9 mouse cellular contexts compared by ENCODE assay signal in the genomic region with DNA sequence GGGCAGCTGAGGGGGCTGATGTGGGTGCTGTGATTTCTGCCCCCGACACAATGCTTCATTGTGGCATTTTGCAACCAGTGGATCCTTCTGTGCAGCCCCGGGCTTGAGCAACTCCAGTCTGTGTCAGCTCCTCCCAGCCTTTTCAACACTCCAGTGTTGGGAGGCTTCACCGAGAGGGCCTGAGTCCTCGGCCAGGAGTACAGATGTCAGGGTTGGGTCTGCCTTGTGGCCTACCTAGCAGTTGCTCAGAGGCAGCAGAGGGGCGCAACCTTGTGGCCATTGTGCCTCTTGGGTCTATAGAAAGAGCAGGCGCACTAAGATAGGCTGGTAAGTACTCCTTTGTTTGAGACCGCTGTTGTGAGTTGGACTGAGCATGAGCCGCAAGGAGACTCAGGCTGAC. TPM values are rescaled to one million over a fixed set of nuclear protein-coding genes. Genes with fewer than 3 reads are reported as not detected.
DNase-seq lines count a peak whose midpoint lies in the region; ATAC-seq lines count a peak whose summit lies in the region.
"Had no signal": no experiment of that assay in that cellular context is flagged by ENCODE, and none has a peak within 500 bp of the region (broad histone marks: within the 10 kb centered on the region; RNA-seq: fewer than 3 reads in every experiment).

No protein-coding gene starts in this region.

- ATAC-seq in granulocyte monocyte progenitor cell, adult 5-6 weeks (replicated peaks; ENCODE audit: poor library complexity, severe bottlenecking): peak; percentile 43

- DNase-seq in adrenal gland, adult 8-10 months: peak; percentile 28
- DNase-seq in adrenal gland, adult 18-20 months (ENCODE audit: low spot score in 2 of 2): no peak
- peak; percentile 35 for DNase-seq in 3T3-L1 (ENCODE audit: low read depth, low spot score)
- DNase-seq in lung, postnatal 14 days: peak; percentile 40
- no peak for DNase-seq in right cerebral cortex, postnatal 25 days
- DNase-seq in urinary bladder, postnatal 14 days (ENCODE audit: low spot score): no peak
- no peak for DNase-seq in right cerebral cortex, postnatal 36 days (ENCODE audit: low spot score in 2 of 2)

RNA-seq across cellular contexts. Expression of a gene that starts 1.5 kb away (rescaled TPM):
- 10 to 100 TPM; 13.1 to 15.1 (median 14.0) TPM for total RNA-seq in adrenal gland, adult 8-10 months (2022)
- 10 to 100 TPM in 1 of 2 experiments, 1 to 10 TPM in 1; 8.9 to 14.8 TPM for total RNA-seq in adrenal gland, adult 18-20 months (2021)
- 6.5 and 6.6 TPM in 2 replicates for total RNA-seq in granulocyte monocyte progenitor cell, adult 5-6 weeks (2014; fragmentation: Nextera tagmentation)
- total RNA-seq in granulocyte monocyte progenitor cell, adult 5-6 weeks (2017): 14.6 and 16.7 TPM in 2 replicates

RNA-seq across cellular contexts. Expression of a gene that starts 15.5 kb away (rescaled TPM):
- 100 to 1,000 TPM; 191 to 202 (median 194) TPM for total RNA-seq in adrenal gland, adult 8-10 months (2022)
- 100 to 1,000 TPM; 182 to 188 TPM for total RNA-seq in adrenal gland, adult 18-20 months (2021)
- 97.1 and 115 TPM in 2 replicates for total RNA-seq in granulocyte monocyte progenitor cell, adult 5-6 weeks (2014; fragmentation: Nextera tagmentation)
- total RNA-seq in granulocyte monocyte progenitor cell, adult 5-6 weeks (2017): 72.3 and 98.9 TPM in 2 replicates

RNA-seq across cellular contexts. Expression of a gene that starts 45.0 kb away (rescaled TPM):
- total RNA-seq in adrenal gland, adult 8-10 months (2022): not detected
- total RNA-seq in adrenal gland, adult 18-20 months (2021): not detected
- total RNA-seq in granulocyte monocyte progenitor cell, adult 5-6 weeks (2014; fragmentation: Nextera tagmentation): not detected in 2 replicates
- total RNA-seq in granulocyte monocyte progenitor cell, adult 5-6 weeks (2017): not detected in 2 replicates
- total RNA-seq: ES-E14 had no signal

Comparison
In these comparisons a context has a peak if more than half of its experiments do, and no peak if none do; other contexts are left out.
1. DNase-seq: peak in adrenal gland, adult 8-10 months (single experiment), 3T3-L1 (single experiment) and lung, postnatal 14 days (single experiment); none in adrenal gland, adult 18-20 months (0 of 2), right cerebral cortex, postnatal 25 days (single experiment), urinary bladder, postnatal 14 days (single experiment) and right cerebral cortex, postnatal 36 days (0 of 2).